ENCODE assay signal across 7 mouse cellular contexts in genomic region chr5:148180590-148181307, GRCm38 (mm10).
DNase-seq lines count a peak whose midpoint lies in the region; ATAC-seq lines count a peak whose summit lies in the region.

No protein-coding gene starts in this region.

- no peaks in the 10 kb centered on the region for H3K36me3 ChIP-seq in kidney, embryonic 14.5 days (ENCODE audit: control insufficient read depth, insufficient read depth, low read length)

- H3K27ac ChIP-seq in kidney, embryonic 14.5 days (ENCODE audit: low read depth, low read length), result no peak overlapping the region; the same call in 1 of the 2 replicates

- H3K4me1 ChIP-seq in kidney, embryonic 14.5 days (ENCODE audit: control insufficient read depth, insufficient read depth, low read length), result no peaks in the 10 kb centered on the region

- ATAC-seq in granulocyte monocyte progenitor cell, adult 5-6 weeks (replicated peaks; ENCODE audit: poor library complexity, severe bottlenecking), result peak; percentile 37; the same call in 1 of the 2 replicates
- peak; percentile 83 for ATAC-seq in kidney, embryonic 14.5 days (ENCODE audit: low FRiP score, low TSS enrichment)
- ATAC-seq in megakaryocyte-erythroid progenitor cell, adult 5-6 weeks (replicated peaks; ENCODE audit: low FRiP score, low TSS enrichment, poor library complexity, severe bottlenecking), result peak; percentile 50; the same call in 1 of the 2 replicates

- H3K9ac ChIP-seq in kidney, embryonic 14.5 days (ENCODE audit: low read depth, low read length), result no peak overlapping the region

- H3K4me3 ChIP-seq in kidney, embryonic 14.5 days (ENCODE audit: low read length), result no peak overlapping the region

- peaks cover 5% of the 10 kb centered on the region for H3K9me3 ChIP-seq in kidney, embryonic 14.5 days (ENCODE audit: control insufficient read depth, low read length)

- H3K27me3 ChIP-seq in kidney, embryonic 14.5 days (ENCODE audit: control insufficient read depth, insufficient read depth, low read length), result no peaks in the 10 kb centered on the region

- WGBS in kidney, embryonic 14.5 days, result 19% methylated on average over 13 of the region's 13 CpGs

- peak; percentile 9 for DNase-seq in thymus, postnatal 14 days
- DNase-seq in thymus, adult 18-20 months, result no peak
- peak; percentile 40 to 53 for DNase-seq in cerebellum, postnatal 10 days
- DNase-seq in testis, postnatal 10 days (ENCODE audit: low spot score), result peak; percentile 65

- no peak overlapping the region for H3K4me2 ChIP-seq in kidney, embryonic 14.5 days (replicated peaks; ENCODE audit: low read depth, low read length)

Comparison
In these comparisons a context has a peak if more than half of its experiments do, and no peak if none do; other contexts are left out.
1. DNase-seq: peak in thymus, postnatal 14 days (single experiment), cerebellum, postnatal 10 days (2 of 2) and testis, postnatal 10 days (single experiment); none in thymus, adult 18-20 months (0 of 2).
2. Peak in every context shown above with its lines, with median percentiles within 50 percentile points of each other: ATAC-seq.